Mouse (Mus musculus) brown adipose tissue, adult 24 weeks (tissue): Measurements from ENCODE around the gene Rab3ip. TPM values are rescaled to one million over a fixed set of nuclear protein-coding genes. Genes with fewer than 3 reads are reported as not detected.

ENCODE experiments used
- H3K27ac ChIP-seq: fragments of 200-500 bp; replicated peaks from 2 replicates; pipeline ENCODE4 v1.5.1; 2012; ENCODE audit warnings: low read depth, mild to moderate bottlenecking, low read length
- H3K4me1 ChIP-seq: fragments of 200-500 bp; 2 replicates; pipeline ENCODE4 v1.6.1; 2012; ENCODE audit warnings: low read length, mixed read lengths; ENCODE audit not compliant: control insufficient read depth, insufficient read depth, insufficient read length
- H3K4me3 ChIP-seq: fragments of 200-500 bp; 2 replicates; pipeline ENCODE4 v1.5.1; 2012; ENCODE audit warnings: low read depth, mild to moderate bottlenecking, low read length, moderate library complexity; ENCODE audit not compliant: insufficient read depth
- polyA plus RNA-seq: library from polyadenylated mRNA; stranded (reverse); fragments of >200 nt; gene quantifications from 2 replicates; pipeline ENCODE4 v1.2.4, GENCODE M21; 2012; ENCODE audit not compliant: missing spikeins, insufficient read depth, insufficient read length

Gene Rab3ip
- polyA plus RNA-seq, 1 experiment, result 30.4 TPM

DNA sequence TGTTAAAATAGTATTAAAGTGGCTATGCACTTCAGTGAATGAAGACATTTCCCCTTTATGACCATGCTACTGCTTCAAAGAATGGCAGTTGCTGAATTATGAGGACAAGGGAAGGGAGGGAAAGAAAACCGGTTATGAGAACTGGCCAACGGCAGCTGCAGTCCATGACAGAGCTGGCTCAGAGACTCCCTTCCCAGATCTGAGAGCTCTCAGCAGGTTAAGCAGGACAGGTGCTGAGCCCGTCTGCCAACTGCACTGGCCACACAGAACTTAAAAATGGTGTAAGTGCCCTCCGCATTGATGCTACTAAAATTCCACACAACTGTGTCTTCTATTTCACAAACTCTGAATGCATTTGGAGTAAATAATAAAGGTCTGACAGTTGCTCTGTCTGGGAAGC lies 73.1 kb downstream of the Rab3ip start:
- Histone ChIP-seq H3K27ac (no peak overlapping the region), H3K4me3 (no peak overlapping the region), H3K4me1 (no peaks in the 10 kb centered on the region)

DNA sequence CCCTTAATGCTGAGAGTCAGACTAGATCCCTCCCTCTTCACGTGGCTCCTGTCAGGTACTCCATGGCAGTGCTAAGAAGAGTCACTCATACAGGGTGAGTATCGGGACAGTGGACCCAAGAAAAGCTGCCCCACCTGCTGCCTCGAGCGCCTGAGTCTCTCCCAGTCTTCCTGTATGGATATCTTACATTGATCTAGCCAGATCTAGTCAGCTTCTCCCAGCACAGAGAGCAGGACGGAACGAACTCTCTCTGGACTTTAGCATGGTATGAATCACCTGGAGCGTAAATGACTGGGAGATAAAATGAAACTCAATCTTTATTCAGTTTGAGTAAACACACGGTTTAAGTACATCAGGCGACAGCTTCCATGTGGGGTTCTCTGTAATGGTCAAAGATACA lies 76.1 kb downstream of the Rab3ip start:
- no peak overlapping the region for H3K4me3 ChIP-seq
- H3K4me1 ChIP-seq, result no peaks in the 10 kb centered on the region
- no peak overlapping the region for H3K27ac ChIP-seq

DNA sequence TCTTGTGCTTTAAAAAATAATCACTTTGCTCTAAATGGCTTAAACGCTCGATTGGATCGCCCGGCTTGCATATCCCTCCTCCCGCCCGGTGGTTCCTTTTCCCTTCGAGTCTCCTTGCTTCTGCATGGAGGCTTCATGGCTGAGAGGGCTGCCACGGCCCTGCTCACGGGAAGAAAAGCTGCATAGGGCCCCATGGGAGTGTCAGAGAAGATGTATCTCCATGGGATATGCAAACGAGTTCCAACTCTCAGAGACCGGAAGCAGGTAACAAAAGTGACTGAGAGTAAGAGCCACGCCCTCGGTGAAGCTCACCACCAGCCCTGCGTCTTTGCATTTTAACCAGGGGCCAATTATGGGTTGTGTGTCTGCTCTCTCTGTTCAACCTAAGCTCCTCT lies 78.6 kb downstream of the Rab3ip start:
- Histone ChIP-seq H3K4me1 (no peaks in the 10 kb centered on the region), H3K4me3 (no peak overlapping the region), H3K27ac (no peak overlapping the region)

DNA sequence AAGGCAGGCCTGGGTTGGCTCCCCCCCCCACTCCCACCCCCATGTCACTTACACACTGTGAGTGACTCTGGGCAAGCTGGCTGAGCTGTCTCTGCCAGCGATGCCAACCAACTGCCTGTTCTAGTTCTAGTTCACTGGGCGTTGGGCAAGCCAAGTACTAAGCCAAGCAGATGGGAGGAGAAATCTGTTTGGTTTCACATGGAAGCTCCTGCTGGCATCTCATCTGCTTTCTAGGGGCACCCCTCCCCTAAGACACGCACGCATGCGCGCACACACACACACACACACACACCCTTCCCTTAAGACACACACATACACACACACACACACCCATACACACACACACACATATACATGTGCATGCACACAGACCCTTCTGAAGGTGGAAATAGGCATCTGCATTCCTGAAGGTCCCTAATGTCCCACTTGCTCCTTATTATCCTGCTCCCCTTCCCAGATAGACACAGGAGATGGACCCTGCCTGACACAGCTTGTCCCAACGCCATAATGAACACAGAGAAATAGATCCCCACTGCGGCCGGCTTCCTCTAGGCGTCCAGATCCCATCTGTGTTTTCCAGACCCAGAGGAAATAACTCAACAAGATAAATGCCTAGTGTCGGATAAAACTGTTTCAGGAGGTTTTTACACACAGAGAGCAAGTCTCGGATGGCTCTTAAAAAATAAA lies 79.1 kb downstream of the Rab3ip start:
- H3K4me3 ChIP-seq, result no peak overlapping the region
- no peak overlapping the region for H3K27ac ChIP-seq
- H3K4me1 ChIP-seq, result no peaks in the 10 kb centered on the region

DNA sequence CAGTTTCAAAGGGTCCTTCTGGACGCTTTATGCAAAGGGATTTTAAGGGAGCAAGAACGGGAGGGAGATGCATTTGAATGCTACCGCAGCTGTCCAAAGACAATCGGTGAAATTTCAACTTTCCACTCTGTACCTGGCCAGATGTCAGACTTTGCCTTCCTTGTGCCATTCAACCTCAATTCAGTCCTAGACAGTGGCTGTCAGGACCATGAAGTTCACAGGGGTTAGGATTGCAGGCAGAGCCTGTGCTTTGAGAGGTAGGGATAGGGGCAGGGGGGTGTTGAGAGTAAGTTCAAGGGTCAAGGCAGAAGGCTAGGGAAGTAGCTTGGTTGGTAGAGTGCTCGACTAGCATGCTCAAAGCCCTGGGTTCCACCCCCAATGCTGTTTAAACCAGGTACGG lies 79.8 kb downstream of the Rab3ip start:
- Histone ChIP-seq H3K4me1 (no peaks in the 10 kb centered on the region), H3K4me3 (no peak overlapping the region), H3K27ac (no peak overlapping the region)

Other genes starting within 250 kb of the Rab3ip start
- not detected in 2 replicates for gene Myrfl, start 53.9 kb downstream of the Rab3ip start, polyA plus RNA-seq
- gene Gm10271, start 21.8 kb upstream of the Rab3ip start, polyA plus RNA-seq, result not detected in 2 replicates
- gene Best3, start 35.5 kb upstream of the Rab3ip start, polyA plus RNA-seq, result not detected in 2 replicates
- gene Lrrc10, start 94.6 kb upstream of the Rab3ip start, polyA plus RNA-seq, result not detected in 2 replicates
- 141 and 156 TPM in 2 replicates for gene Cct2, start 113.0 kb upstream of the Rab3ip start, polyA plus RNA-seq
- gene Frs2, start 197.8 kb upstream of the Rab3ip start, polyA plus RNA-seq, result 9.1 and 10.5 TPM in 2 replicates